Mouse (Mus musculus) megakaryocyte-erythroid progenitor cell, adult 5-6 weeks (primary cell): ENCODE results near the gene Eng. TPM values are rescaled to one million over a fixed set of nuclear protein-coding genes. Genes with fewer than 3 reads are reported as not detected.

Experiments
- ATAC-seq: replicated peaks from 2 replicates; pipeline ENCODE4 v1.8.0; 2016; ENCODE audit warnings: mild to moderate bottlenecking, inconsistent platforms; ENCODE audit not compliant: severe bottlenecking, poor library complexity, low FRiP score, low TSS enrichment
- total RNA-seq, 2 experiments: library from RNA; stranded (forward) in 1 of 2; stranded (reverse) in 1 of 2; fragments of 200-1000, 215-1000 nt in 1 of 2; fragments of >200 nt in 1 of 2; fragmentation: Nextera tagmentation in 1 of 2; gene quantifications; 2 replicates each; pipeline ENCODE4 v1.2.3; 2014 to 2017

Eng gene
- total RNA-seq, 2 experiments from 2014 or later = 21.3 to 97.0 TPM

DNA sequence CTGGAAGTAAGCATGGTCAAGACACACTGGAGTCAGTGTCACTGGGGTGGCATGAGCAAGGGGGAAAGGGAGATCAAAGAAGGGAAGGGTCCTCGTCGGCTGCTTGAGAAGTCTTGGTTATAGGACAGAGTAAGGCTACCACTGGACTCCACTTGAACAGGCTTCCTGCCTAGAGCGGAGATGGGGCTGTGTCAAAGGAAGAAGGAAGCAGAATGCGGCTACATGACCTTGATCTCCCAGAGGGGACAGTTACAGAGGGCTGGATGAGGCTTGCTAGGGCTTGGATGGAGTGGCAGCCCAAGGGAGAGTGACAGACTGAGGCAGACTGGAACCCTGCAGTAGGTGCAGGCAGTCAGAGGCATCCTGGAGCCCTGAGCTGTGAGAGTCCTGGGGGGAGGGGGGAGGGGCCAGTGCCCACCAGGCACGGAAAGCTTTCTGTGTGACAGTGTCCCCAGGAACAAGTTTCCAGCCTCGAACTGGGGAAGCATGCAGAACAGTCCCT lies 5.8 kb upstream of the Eng start:
- ATAC-seq = no peak

DNA sequence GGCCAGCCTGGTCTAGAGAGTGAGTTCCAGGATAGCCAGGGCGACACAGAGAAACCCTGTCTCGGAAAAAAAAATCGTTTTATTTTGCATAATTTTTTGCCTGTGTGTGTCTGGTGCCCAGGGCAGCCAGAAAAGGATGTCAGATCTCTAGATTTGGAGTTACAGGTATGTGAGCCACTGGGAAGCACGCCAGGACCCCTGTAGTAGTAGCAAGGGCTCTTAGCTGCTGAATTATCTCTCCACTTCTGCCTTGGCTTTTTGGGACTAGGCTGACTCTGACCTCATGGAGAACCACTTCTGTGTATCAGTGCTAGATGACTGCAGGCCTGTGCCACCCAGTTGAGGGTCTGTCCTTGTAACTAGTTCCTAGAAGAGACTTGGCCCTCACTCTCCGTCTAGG lies 4.6 kb upstream of the Eng start:
- no peak for ATAC-seq

DNA sequence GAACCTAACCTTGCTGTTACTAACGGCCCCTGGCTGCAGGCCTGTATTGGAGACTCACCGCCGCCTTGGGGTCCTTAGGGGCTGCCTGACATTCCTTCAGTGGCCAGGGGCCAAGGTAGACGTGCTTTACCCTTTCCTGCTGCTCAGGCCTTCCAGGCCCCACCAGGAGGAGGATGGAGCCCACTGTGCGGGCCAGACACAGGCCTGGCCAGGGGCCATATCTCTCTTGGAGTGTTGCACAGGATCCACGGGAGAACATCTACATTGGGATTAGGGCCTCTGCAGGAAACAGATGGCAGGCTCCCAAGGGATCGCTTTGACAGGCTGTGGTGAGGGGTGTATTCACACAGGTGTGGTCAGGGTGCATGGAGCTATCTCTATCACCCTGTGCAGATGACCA lies 3.6 kb upstream of the Eng start:
- ATAC-seq = no peak

DNA sequence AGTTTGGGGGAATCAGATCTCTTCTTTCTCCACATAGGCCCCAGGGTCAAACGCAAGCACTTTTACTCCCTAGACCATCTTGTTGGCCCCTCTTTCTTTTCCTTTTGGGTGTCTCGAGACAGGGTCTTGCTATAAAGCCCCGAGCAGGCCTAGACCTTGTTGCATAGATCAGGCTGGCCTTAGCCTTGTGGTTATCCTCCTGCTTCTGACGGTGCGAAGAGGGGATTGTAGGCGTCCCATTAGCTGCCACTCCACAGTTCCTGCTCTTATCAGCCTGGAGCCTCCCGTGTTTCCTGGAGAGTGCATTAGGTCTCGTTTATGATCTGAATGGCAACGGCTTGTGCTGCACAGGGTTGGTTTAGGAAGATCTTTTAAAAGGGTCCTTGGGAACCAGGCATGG lies 2.3 kb upstream of the Eng start:
- no peak for ATAC-seq

DNA sequence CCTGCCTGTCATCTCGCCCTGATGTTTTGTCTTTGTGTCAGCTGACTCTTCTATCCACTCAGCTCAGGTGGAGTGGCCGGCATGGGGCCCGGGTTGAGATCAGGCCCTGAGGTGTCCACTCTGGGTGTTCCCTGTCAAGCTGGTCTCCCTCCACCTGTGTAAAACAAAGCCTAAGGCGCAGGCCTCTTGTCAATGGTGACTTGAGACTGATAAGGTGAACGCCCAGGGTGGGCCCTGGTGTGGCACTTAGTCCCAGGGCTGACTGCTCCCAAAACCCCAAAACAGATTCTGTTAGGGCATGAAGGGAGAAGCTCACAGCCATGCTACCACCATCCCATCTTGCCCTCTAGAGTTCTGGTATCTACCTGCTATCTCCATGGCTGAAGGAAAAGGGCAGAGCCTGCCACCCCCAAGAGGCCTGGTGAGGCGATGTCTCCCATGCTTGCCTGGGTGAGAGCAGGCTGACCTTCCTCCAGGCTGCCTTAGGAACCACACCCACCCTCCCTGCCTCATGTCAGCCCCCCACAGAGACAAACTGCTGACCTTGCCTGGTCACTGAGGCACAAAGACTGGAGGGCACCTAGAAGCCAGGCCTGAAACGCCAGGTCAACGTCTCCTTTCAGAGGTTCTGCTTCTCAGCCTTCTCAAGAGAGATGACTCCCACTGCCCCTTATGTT lies 1.5 kb upstream of the Eng start:
- peak; percentile 38 for ATAC-seq

DNA sequence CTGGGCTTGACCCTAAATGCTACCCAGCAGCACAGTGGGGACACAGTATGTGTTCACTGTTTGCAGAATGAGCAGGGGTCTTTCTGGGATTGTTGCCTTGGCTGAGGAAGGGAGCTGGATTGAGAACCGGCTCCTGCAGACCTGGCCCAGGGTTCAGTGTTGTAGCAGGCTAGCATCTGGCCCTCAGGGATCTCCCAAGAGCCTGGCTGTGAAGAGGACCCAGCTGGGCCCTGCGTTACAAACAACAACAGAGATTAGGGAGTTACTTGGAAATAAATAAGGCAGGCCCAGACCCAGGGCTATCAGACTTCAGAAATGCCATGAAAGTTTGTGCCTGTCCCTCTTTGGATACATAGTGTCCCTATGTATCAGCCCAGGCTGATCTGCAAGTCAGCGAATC lies 748 bp upstream of the Eng start:
- ATAC-seq = peak; percentile 34

DNA sequence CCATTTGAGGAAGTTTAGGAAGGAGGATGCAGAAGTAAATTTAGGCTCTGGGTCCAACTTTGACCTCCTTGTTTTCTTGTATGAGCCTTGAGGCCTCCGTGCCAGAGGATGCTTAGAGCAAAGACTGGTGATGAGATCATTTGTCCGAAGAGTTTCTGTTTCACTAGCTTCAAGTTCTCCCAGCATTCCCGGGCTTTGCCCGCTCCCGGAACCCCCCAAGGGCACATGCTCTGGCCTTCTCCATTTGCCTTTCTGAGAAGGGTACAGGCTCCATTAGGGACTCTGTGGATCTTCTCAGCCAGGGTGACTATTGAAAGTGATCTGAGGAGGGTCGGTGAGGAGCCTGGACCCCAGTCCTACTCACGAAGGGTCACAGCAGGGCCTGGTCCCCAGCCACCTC lies 971 bp downstream of the Eng start:
- ATAC-seq = no peak

DNA sequence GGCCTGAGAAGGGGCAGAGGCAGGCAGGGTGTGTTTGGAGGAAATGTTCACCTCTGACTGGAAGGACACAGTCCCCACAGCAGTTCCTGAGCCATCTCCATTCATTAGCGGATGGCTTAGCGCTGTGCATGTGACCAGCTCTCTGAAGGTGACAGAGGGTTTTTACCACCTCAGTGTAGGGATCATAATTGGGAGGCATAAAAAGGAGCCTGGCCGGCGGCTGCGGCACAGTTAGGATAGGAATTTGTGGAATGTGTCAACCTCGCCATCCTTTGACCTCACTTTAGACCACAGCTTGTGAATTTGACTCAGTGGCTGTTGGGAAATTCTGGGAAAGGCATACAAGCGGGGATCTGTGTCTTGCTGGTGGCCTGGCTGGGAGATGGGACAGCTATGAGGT lies 7.4 kb downstream of the Eng start:
- no peak for ATAC-seq

DNA sequence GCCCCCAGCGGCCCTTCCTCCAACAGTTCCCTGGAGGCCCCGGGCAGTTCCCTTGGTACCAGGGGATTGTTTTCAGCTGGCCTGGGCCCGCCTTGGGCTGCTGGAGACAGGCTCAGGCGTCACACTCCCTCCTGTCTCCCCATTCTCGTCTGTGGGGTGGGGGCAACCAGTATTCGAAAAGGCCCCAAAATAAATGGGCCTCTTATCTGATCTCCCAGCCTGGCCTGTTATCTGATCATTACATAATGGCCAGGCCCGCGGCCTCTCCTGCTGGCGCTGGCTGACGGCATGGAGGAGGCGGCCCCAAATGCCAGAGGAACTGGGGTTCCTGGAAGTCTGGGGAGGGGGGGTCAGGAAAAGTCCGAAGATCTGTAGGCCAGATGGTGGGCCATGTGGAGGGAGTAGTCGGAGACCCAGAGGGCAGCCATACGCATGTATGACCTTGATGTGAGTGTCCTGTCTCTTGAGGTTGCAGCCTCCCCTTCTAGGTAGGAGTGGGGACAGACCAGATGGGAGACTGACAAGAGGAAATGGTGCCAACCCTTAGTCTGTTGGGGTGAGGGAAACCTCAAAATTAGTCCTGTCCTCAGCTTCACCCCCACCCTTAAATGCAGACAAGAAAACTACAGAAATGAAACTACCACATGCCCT lies 8.5 kb downstream of the Eng start:
- ATAC-seq = peak; percentile 39

DNA sequence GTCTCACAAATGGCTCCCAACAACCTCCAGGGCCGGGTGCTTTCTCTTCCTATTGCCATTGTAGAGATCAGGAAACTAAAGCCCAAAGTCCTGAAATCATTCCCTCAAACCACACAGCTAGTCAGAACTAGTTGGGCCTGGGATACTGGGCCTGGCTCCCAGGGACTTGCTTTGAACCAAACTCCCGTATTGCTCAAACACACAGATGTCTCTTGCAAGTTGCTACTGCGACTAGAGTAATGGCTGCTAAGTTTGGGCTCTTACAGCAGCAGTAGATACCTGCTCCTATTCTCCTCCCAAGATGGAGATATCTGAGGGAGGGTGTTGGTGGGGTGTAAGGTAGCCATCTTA lies 9.0 kb downstream of the Eng start:
- ATAC-seq = no peak

DNA sequence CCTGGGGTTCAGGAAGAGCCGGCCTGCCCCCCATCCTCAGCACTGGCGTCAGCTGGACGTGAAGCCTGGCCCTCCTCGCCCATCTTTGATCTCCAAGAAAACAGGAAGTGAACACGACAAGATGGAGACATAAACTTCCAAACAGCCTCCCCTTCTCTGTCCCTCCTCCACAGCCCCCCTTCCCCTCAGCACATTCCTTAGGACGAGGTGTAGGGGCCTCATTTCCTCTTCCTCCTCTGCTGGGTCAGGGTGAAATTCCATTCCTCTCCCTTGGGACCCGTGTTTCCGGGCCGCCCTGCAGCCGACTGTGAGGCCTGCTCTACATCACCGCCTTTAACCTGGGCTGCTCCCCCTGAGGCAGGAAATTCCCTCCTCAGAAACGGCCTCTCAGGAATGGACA lies 9.4 kb downstream of the Eng start:
- no peak for ATAC-seq

DNA sequence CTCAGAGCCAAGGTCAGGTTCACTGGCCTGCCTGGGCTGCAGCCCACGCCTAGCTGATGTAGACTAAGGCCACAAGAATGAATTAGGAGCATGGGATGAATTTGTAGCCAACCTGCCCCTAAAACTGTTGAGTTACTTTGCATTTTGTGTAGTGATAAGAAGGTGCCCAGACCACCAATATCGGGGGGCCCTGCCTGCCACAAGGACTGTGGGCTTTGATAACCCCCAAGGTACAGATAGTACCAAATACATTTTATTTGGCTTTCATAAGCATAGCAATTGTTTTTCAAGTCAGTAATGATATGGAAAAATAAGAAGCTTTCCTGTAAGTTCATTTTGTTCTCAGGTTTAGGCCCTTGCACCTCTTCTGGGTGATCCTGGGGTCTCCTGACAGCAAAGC lies 12.5 kb downstream of the Eng start:
- peak; percentile 53 for ATAC-seq

DNA sequence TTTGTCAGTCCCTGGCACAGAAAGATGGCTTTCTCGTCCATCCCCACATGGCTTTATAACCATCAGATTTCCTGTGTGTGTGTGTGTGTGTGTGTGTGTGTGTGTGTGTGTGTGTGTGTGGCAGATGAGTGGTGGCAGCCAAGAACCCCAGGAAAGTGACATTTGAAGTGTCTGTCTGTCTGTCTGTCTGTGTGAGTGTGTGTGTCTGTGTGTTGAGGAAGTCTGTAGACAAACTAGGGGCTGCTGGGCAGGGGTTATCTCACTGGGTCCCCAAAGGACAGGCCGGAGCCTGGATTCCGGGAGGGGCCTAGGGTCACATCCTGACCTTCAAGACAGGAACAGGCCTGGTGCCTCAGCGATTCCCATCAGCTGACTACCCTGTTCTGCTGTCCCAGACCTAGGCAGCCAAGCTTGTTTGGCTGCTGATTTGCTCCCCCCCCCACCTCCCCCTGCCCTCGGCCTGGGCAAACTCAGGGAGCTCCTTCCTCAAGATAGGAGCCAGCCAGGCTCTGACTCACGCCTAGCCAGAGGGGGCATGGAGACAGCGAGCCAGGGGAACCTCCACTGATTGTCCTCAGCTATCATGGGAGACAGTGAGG lies 15.2 kb downstream of the Eng start:
- 0 out of 2 replicates have a peak, but pooled peaks have one; percentile 27 for ATAC-seq

DNA sequence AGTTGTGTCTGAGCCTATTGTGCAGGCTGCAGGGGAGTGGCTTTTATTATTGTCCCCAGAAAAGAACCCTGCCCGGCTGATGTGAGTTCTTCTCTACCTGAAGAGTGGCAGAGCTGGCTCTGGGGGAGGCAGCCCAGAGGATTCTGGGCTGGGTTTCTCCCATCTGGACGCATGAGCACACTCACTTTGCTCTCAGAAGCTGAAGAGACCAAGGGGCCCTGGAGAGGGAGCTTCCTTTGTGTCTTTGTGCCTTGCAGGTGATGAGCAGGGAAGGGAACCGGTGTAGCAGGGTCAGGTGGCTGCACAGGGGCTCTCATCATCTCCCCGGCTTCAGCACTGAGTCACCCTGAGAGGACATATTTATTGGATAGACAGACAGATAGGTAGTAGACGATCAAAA lies 15.9 kb downstream of the Eng start:
- no peak for ATAC-seq

DNA sequence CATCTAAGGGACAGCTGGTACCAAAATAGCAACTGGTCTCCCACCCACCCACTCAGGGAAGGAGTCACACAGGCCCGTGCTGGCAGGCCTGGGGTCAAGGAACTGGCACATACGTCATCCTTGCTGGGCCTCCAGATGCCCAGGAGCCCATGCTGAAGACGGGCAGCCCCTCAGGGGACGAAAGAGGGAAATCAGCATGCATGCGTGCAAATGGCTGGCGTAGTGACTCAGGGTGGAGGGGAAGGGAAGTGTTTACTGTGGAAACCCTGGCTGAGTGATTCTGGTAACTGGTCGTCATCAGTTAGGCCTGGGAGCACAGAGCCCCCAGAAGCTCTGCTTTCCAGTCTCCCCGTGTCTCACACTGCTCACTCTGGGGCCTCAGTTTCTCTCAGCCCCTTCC lies 18.9 kb downstream of the Eng start:
- ATAC-seq = no peak

DNA sequence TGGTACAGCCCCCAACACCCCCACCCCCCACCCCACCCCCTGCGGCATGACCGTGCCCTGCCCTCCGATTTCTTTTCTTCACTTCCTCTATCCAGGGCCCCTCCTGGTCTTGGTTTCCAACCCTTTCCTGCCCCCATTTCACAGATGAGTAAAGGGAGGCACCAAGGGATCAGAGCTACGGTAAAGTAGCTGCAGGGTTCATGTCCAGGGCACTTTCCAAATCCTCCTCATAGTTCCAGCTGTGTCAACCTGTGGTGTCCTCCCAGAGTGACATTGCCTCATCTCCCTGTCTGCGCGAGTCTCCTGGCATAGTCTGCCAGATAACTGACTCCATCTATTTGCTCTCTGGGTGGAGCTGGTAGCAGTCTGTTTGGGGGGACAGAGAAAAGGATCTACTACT lies 19.5 kb downstream of the Eng start:
- no peak for ATAC-seq

DNA sequence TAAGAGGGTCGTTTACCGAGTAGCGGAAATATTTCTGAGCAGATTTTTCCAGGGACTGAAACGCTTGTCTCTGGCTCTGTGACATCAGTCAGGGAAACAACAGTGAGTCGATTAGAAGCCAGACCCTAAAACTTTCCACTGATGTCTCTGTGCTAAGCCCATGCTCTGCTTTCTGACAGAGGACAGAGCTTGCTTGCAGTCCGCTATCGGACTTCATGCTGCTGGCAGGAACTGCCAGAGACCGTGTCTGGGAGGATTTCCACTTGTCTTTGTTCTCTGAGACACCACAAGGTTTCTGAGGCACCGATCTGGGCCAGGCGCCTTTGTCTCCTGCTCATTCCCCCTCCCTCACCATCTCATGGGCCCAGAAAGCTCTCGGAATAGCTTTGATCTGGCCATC lies 21.4 kb downstream of the Eng start:
- ATAC-seq = no peak

DNA sequence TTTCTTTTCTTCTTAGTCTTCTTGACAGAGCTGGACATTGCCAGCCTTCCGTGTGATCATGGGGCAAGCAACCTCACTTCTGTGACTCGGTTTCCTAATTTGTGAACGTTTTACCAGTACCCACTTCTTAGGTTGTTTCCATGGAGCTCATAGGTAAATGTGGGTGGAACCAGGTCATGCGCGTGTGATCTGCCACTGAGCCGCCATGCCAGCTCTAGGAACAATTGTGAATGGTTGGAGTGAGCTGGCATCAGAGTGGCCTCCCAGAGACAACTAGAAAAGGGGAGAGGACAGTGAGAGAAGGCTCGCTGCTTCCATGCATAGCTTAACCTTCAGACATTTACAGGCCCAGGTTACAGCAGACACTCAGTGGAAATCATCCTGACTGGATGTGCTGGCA lies 21.8 kb downstream of the Eng start:
- ATAC-seq = no peak

DNA sequence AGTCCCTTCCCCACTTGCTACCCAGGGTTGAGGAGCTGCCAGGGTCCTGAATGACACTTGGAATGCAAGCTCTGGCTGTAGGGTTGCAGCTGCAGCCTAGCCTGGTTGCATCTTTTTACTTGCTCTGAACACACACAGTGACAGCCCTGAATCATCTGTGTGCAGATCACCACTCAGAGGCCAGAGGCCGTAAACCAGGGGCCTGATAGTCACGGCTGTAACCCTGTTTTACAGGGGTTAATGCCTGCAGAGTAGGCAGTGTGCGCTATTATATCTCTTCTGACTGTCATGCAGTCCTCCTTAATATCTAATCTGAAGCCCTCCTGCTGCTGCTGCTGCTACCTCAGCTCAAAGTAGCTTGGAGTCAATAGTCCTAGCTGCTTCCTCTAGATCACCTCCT lies 23.5 kb downstream of the Eng start:
- peak; percentile 46 for ATAC-seq

DNA sequence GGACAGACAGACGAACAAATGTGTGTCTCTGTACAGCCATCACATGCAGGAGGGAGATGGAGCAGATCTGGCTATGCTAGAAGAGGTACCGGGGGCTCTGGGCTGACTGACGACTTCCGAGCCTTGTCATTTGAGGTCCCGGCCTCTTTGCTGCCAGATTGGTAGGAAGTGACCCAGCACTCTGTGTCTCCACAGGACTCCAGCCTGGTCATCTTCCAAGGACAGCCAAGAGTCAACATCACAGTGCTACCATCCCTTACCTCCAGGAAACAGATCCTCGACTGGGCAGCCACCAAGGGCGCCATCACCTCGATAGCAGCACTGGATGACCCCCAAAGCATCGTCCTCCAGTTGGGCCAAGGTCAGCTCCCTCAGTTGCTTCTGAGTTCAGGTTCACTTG lies 24.8 kb downstream of the Eng start:
- no peak for ATAC-seq

DNA sequence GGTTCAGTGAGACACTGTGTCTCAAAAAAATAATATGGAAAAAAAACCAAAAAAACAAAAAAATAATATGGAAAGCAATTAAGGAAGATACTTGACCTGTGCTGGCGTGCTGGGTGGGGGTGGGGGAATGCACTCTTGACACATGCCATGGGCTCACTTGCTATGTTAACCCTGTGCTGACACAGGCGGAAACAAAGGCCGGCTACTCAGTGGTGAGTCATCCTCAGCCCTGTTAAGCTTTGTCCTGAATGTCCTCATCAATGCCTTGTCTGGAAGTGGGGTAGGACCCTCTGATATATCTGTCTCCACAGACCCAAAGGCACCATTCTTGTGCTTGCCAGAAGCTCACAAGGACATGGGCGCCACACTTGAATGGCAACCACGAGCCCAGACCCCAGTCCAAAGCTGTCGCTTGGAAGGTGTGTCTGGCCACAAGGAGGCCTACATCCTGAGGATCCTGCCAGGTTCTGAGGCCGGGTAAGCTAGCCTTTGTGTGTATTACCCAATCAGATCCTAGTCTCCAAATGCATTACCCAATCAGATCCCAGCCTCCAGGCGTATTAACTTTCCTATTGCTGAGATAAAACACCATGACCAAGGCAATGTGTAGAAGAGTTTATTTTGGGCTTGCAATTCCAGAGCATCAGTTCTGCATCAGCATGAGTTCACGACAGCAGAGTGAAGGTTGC lies 25.7 kb downstream of the Eng start:
- no peak for ATAC-seq
